Mouse (Mus musculus): ENCODE measurements around the gene C1rl. TPM values are rescaled to one million over a fixed set of nuclear protein-coding genes. Genes with fewer than 3 reads are reported as not detected.
"Not testable (repeated sequence)": the region's sequence is repeated elsewhere in the genome, so short reads cannot be mapped to it uniquely, and the experiment has no call there.

The C1rl gene
- polyA plus RNA-seq, 1 experiment from 2014 or later = 0.23 TPM

DNA sequence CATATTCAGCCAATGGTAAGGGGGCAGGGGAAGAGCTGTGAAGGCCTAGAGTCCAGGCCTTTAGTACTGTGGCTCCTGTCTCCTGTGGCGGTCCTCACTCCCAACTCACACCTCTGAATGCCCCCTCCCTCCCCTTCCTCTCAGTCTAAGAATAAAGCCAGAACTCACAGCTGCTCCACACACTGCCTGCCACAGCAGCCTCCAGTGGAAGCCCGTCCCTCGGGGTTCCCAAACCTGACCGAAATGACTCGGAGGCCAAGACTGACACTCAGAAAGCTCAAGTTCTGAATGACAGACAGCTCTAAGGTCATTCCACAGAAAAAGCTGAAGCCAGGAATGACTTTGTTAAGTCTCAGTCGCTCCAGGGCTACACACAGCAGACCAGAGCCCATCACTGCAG, 27.2 kb upstream of the C1rl start:
- no peak overlapping the region for H3K4me3 ChIP-seq (ENCODE audit: low read depth, low read length)
- H3K27me3 ChIP-seq (ENCODE audit: control insufficient read depth, insufficient read depth, low read length) = no peaks in the 10 kb centered on the region
- WGBS = 76% methylated on average over 6 of the region's 6 CpGs
- ATAC-seq (ENCODE audit: low FRiP score) (no peak; the same call in 1 of the 2 replicates), DNase-seq (ENCODE audit: low spot score, missing footprints) (peak; percentile 78)
- no peak overlapping the region; the same call in 1 of the 2 replicates for H3K9ac ChIP-seq (ENCODE audit: low read length)
- H3K9me3 ChIP-seq (ENCODE audit: control insufficient read depth, low read length) = no peaks in the 10 kb centered on the region
- H3K27ac ChIP-seq (ENCODE audit: low read depth, low read length) = no peak overlapping the region
- H3K36me3 ChIP-seq (ENCODE audit: control insufficient read depth, insufficient read depth, low read length) = no peaks in the 10 kb centered on the region
- peaks cover 8% of the 10 kb centered on the region for H3K4me1 ChIP-seq (ENCODE audit: control insufficient read depth, insufficient read depth, low read length)
- H3K4me2 ChIP-seq = no peak overlapping the region

DNA sequence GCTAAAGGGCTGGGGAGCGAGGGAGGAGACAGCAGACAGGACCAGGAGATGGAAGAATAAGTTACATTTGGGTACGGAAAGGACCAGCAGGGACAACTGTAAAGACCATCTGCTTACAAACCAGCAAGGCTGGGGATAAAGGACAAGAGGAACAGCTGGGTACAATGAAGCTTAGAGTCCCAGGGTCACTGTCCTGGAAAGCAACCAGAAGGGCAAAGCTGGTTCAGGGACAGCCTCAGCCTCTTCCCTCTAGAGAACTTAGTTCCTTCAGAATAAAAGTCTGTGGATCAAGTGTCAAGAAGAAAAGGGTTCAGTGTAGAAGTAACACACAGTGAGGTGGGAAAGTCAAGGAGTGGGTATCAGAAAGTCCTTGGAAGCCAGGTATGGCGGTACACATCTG, 21.8 kb upstream of the C1rl start:
- H3K9me3 ChIP-seq (ENCODE audit: control insufficient read depth, low read length) = no peaks in the 10 kb centered on the region
- no peak for DNase-seq (ENCODE audit: low spot score, missing footprints)
- H3K4me1 ChIP-seq (ENCODE audit: control insufficient read depth, insufficient read depth, low read length) = no peaks in the 10 kb centered on the region
- ATAC-seq (ENCODE audit: low FRiP score) = no peak
- H3K4me3 ChIP-seq (ENCODE audit: low read depth, low read length) = no peak overlapping the region
- no peaks in the 10 kb centered on the region for H3K27me3 ChIP-seq (ENCODE audit: control insufficient read depth, insufficient read depth, low read length)
- no peaks in the 10 kb centered on the region for H3K36me3 ChIP-seq (ENCODE audit: control insufficient read depth, insufficient read depth, low read length)
- no peak overlapping the region for H3K4me2 ChIP-seq
- H3K9ac ChIP-seq (ENCODE audit: low read length) = no peak overlapping the region
- WGBS = 85% methylated on average over 3 of the region's 3 CpGs
- no peak overlapping the region for H3K27ac ChIP-seq (ENCODE audit: low read depth, low read length)

DNA sequence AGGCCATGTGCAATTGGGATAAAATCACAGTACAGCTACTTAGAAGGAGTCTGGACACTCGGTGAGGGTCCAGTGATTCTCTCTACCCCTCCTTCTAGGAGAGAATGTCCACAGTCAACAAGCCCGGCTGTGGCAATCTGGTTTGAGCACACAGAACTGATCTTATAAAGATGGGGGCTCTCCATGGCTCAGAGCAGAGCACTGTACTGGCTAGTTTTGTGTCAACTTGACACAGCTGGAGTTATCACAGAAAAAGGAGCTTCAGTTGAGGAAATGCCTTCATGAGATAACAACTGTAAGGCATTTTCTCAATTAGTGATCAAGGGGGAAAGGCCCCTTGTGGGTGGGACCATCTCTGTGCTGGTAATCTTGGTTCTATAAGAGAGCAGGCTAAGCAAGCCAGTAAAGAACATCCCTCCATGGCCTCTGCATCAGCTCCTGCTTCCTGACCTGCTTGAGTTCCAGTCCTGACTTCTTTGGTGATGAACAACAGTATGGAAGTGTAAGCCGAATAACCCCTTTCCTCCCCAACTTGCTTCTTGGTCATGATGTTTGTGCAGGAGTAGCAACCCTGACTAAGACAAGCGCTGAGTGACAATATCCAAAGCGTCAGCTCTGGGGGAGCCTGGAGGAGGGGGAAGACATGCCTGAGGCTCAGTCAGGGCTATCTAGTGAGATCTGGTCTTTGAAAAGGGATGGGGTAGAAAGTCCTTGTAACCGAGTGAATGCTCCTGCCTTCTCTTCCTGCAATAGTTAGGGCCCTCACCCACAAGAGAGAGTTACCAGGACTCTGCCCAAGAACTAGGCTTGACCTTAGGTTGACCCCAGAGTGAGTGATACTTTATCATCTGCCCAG, 20.9 kb upstream of the C1rl start:
- 84% methylated on average over 6 of the region's 6 CpGs for WGBS
- H3K4me1 ChIP-seq (ENCODE audit: control insufficient read depth, insufficient read depth, low read length); H3K27ac ChIP-seq (ENCODE audit: low read depth, low read length); H3K4me2 ChIP-seq; H3K27me3 ChIP-seq (ENCODE audit: control insufficient read depth, insufficient read depth, low read length); DNase-seq (ENCODE audit: low spot score, missing footprints); H3K9me3 ChIP-seq (ENCODE audit: control insufficient read depth, low read length); H3K4me3 ChIP-seq (ENCODE audit: low read depth, low read length); H3K36me3 ChIP-seq (ENCODE audit: control insufficient read depth, insufficient read depth, low read length); ATAC-seq (ENCODE audit: low FRiP score); H3K9ac ChIP-seq (ENCODE audit: low read length): not testable (repeated sequence)

DNA sequence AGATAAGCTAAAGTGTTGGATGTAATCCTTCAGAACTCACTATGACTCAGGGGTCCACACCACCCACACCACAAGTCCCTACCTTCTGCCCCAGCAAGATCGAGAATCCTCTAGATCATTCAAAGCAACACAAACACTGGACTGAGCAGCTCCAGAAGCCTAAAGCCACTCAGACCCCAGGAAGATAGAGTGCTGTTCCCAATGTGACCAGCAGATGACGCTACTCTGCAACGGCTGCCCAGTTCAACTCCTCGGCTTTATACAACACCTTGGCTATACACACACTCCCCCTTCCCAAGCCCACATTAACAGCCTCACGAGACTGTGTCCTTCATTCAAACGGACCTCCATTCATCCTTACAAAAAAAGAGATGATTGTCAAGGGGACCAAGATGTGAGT, 20.1 kb upstream of the C1rl start:
- H3K9ac ChIP-seq (ENCODE audit: low read length) = no peak overlapping the region
- 0 out of 2 replicates have a peak, but pooled peaks have one; percentile 20 for ATAC-seq (ENCODE audit: low FRiP score)
- H3K27me3 ChIP-seq (ENCODE audit: control insufficient read depth, insufficient read depth, low read length) = no peaks in the 10 kb centered on the region
- WGBS = 35% methylated on average over 6 of the region's 6 CpGs
- H3K4me3 ChIP-seq (ENCODE audit: low read depth, low read length) = no peak overlapping the region
- no peaks in the 10 kb centered on the region for H3K4me1 ChIP-seq (ENCODE audit: control insufficient read depth, insufficient read depth, low read length)
- no peak for DNase-seq (ENCODE audit: low spot score, missing footprints)
- no peaks in the 10 kb centered on the region for H3K36me3 ChIP-seq (ENCODE audit: control insufficient read depth, insufficient read depth, low read length)
- H3K27ac ChIP-seq (ENCODE audit: low read depth, low read length) = no peak overlapping the region
- H3K4me2 ChIP-seq = no peak overlapping the region
- no peaks in the 10 kb centered on the region for H3K9me3 ChIP-seq (ENCODE audit: control insufficient read depth, low read length)

DNA sequence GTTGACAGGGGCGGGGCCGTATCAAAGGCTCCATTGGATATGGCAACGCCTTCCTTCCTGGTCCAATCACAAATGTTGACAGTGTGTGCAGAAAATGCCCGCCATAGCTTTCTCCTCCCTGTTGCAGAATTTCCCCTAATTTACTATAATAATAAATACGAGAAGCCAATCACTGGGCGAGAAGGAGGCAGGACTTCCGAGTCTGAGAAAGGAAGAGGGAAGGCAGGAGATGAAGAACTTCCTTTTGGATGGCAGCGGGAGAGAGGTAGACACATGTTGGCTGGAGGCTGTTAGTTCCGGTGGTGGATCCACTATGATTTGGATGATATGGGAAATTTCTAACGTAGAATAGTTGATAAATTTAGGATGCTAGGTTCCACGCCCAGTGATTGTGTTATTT, 18.3 kb upstream of the C1rl start:
- H3K27me3 ChIP-seq (ENCODE audit: control insufficient read depth, insufficient read depth, low read length) = no peaks in the 10 kb centered on the region
- no peak overlapping the region for H3K4me2 ChIP-seq
- DNase-seq (ENCODE audit: low spot score, missing footprints) (no peak), ATAC-seq (ENCODE audit: low FRiP score) (no peak)
- WGBS = 88% methylated on average over 11 of the region's 11 CpGs
- H3K36me3 ChIP-seq (ENCODE audit: control insufficient read depth, insufficient read depth, low read length) = no peaks in the 10 kb centered on the region
- no peak overlapping the region for H3K9ac ChIP-seq (ENCODE audit: low read length)
- H3K27ac ChIP-seq (ENCODE audit: low read depth, low read length) = no peak overlapping the region
- H3K4me1 ChIP-seq (ENCODE audit: control insufficient read depth, insufficient read depth, low read length) = no peaks in the 10 kb centered on the region
- H3K9me3 ChIP-seq (ENCODE audit: control insufficient read depth, low read length) = no peaks in the 10 kb centered on the region
- no peak overlapping the region for H3K4me3 ChIP-seq (ENCODE audit: low read depth, low read length)

DNA sequence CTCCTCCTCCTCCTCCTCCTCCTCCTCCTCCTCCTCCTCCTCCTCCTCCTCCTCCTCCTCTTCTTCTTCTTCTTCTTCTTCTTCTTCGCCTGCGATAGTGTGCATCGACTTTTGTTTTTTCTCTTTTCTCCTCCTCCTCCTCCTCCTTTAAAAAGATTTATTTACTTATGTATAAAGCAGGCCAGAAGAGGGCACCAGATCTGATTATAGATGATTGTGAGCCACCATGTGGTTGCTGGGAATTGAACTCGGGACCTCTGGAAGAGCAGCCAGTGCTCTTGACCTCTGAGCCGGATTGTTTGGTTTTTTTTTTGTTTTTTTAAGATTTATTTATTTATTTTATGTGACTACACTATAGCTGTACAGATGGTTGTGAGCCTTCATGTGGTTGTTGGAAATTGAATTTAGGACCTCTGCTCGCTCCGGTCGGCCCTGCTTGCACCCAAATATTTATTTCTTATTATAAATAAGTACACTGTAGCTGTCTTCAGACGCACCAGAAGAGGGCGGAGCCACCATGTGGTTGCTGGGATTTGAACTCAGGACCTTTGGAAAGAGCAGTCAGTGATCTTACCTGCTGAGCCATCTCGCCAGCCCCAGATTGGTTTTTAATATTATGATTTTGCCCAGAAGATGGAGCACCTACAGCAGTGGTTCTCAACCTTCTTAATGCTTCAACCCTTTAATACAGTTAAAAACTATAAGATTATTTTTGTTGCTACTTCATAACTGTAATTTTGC, 17.4 kb upstream of the C1rl start:
- H3K27me3 ChIP-seq (ENCODE audit: control insufficient read depth, insufficient read depth, low read length); H3K4me2 ChIP-seq; H3K9ac ChIP-seq (ENCODE audit: low read length); H3K27ac ChIP-seq (ENCODE audit: low read depth, low read length); H3K4me1 ChIP-seq (ENCODE audit: control insufficient read depth, insufficient read depth, low read length); H3K36me3 ChIP-seq (ENCODE audit: control insufficient read depth, insufficient read depth, low read length); H3K4me3 ChIP-seq (ENCODE audit: low read depth, low read length); H3K9me3 ChIP-seq (ENCODE audit: control insufficient read depth, low read length); ATAC-seq (ENCODE audit: low FRiP score); DNase-seq (ENCODE audit: low spot score, missing footprints): not testable (repeated sequence)
- WGBS = 88% methylated on average over 8 of the region's 11 CpGs

DNA sequence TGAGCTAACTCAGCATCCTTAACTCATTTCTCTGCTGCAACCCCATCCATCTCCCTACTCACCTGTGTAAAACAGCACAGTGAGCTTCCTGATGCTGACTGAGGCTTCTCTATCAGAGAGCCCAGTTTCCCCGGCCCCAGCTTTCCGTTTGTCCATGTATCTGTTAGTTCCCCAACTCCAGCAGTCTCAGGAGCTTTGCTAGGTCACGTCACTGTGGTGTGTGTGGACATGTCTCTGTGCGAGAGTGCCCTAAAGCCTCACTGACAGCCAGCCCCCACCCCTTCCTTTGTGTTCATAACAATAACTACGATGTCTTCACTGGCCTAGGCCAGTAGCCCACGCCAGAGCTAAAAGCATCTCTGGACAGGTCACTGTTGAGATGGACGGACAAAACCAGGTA, 16.7 kb upstream of the C1rl start:
- no peak overlapping the region for H3K27ac ChIP-seq (ENCODE audit: low read depth, low read length)

DNA sequence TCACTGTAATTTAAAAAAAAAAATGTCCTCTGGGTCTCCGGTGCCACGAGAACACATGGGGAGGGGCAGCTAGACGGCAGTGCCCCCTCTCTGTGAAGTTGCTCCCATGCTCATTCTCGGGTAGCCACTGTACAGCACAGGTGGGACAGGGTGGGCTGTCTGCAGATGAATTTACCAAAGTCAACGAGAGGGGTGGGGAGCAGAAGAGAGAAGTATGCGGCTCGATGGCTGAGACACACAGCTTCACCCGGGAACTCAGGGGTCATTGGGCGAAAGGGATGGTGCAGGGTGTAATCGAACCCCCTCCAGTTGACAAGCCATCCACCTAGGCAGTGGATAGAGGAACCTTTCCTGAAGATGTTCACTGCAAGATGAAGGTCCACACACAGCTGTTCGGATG, 16.1 kb upstream of the C1rl start:
- Histone ChIP-seq H3K27ac (ENCODE audit: low read depth, low read length) (no peak overlapping the region), H3K27me3 (ENCODE audit: control insufficient read depth, insufficient read depth, low read length) (no peaks in the 10 kb centered on the region), H3K9ac (ENCODE audit: low read length) (no peak overlapping the region), H3K4me2 (no peak overlapping the region), H3K36me3 (ENCODE audit: control insufficient read depth, insufficient read depth, low read length) (no peaks in the 10 kb centered on the region), H3K9me3 (ENCODE audit: control insufficient read depth, low read length) (no peaks in the 10 kb centered on the region), H3K4me3 (ENCODE audit: low read depth, low read length) (no peak overlapping the region), H3K4me1 (ENCODE audit: control insufficient read depth, insufficient read depth, low read length) (no peaks in the 10 kb centered on the region)
- 80% methylated on average over 11 of the region's 11 CpGs for WGBS
- ATAC-seq (ENCODE audit: low FRiP score) = no peak
- no peak for DNase-seq (ENCODE audit: low spot score, missing footprints)

More for the DNA sequence above, 16.7 kb upstream of the C1rl start:
- H3K4me3 ChIP-seq (ENCODE audit: low read depth, low read length) = no peak overlapping the region
- WGBS = 68% methylated on average over 7 of the region's 7 CpGs
- no peak for DNase-seq (ENCODE audit: low spot score, missing footprints)
- no peaks in the 10 kb centered on the region for H3K27me3 ChIP-seq (ENCODE audit: control insufficient read depth, insufficient read depth, low read length)
- no peak overlapping the region for H3K4me2 ChIP-seq
- H3K9ac ChIP-seq (ENCODE audit: low read length) = no peak overlapping the region
- no peaks in the 10 kb centered on the region for H3K4me1 ChIP-seq (ENCODE audit: control insufficient read depth, insufficient read depth, low read length)
- ATAC-seq (ENCODE audit: low FRiP score) = no peak
- H3K36me3 ChIP-seq (ENCODE audit: control insufficient read depth, insufficient read depth, low read length) = no peaks in the 10 kb centered on the region
- no peaks in the 10 kb centered on the region for H3K9me3 ChIP-seq (ENCODE audit: control insufficient read depth, low read length)

DNA sequence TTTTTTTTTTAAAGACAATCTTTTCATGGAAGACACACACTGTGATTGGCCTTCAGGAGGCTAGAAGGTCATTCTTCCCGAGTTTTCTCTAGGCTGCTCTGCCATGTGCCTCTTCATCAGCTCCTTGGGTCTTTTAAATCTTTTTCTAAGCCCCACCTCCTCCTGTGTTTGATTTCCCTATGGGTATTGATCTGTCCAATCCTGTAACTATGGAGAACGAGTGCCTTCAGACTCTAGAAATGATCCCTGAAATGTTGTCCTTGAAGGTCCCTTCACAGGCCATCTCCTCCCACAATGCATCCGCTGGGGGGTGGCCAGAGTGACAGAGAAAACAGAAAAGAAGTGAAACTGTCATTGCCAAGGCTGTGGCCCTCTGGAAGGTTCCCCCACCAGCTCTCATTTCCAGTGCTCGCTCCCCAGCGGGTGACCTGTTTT, 15.7 kb upstream of the C1rl start:
- no peaks in the 10 kb centered on the region for H3K9me3 ChIP-seq (ENCODE audit: control insufficient read depth, low read length)
- no peaks in the 10 kb centered on the region for H3K27me3 ChIP-seq (ENCODE audit: control insufficient read depth, insufficient read depth, low read length)
- DNase-seq (ENCODE audit: low spot score, missing footprints) (no peak), ATAC-seq (ENCODE audit: low FRiP score) (no peak)
- no peaks in the 10 kb centered on the region for H3K36me3 ChIP-seq (ENCODE audit: control insufficient read depth, insufficient read depth, low read length)
- H3K9ac ChIP-seq (ENCODE audit: low read length) = no peak overlapping the region
- H3K4me2 ChIP-seq = no peak overlapping the region
- H3K4me1 ChIP-seq (ENCODE audit: control insufficient read depth, insufficient read depth, low read length) = no peaks in the 10 kb centered on the region
- 72% methylated on average over 5 of the region's 5 CpGs for WGBS
- no peak overlapping the region for H3K4me3 ChIP-seq (ENCODE audit: low read depth, low read length)
- no peak overlapping the region for H3K27ac ChIP-seq (ENCODE audit: low read depth, low read length)
